Mouse (Mus musculus): Measurements from ENCODE around the gene Krt14.
"Not testable (repeated sequence)": the region's sequence is repeated elsewhere in the genome, so short reads cannot be mapped to it uniquely, and the experiment has no call there.

Krt14 gene

DNA sequence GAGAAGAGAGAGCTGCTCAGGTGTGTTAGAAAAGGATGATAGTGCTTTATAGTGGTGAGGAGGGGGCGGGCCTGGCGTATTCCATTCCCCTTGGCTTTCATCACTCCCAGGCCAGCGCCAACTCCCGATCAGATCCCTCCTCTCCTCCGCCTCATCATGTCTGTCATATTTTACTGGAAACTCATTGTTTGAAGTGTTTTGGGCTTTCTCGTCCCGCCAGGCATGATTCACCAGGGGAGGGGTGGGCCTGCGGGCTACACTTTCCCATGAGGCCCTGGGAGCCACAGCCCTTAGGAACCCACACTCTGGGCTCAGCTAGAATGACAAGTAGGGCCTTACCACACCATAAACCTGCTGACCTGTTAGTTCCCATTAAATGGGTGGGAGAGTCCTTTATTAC, at the start of gene Krt14:
Gene Krt14 (minus strand): TSS at position 51 of the 400 bp plus-strand sequence.
- no peak for DNase-seq (ENCODE audit: low spot score)

DNA sequence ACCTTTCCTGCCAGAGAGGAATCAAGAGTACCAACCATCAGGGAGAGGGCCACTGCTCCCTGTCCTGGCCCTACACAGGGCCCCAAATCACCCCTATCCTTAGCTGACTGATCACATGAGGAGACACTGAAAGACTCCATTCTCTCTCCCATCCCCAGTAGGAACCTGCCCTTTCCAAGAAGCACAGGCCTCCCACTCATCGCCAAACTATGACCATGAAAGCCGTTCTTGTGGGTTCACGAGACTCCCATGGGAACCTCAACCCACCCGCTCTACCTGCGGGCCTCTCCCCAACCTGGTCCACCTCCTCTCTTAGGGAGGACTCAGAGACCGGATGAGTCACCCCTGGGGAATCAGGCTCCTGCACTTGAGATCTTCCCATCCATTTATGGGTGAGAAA, 48.2 kb upstream of the Krt14 start:
- no peak for DNase-seq (ENCODE audit: low spot score)

DNA sequence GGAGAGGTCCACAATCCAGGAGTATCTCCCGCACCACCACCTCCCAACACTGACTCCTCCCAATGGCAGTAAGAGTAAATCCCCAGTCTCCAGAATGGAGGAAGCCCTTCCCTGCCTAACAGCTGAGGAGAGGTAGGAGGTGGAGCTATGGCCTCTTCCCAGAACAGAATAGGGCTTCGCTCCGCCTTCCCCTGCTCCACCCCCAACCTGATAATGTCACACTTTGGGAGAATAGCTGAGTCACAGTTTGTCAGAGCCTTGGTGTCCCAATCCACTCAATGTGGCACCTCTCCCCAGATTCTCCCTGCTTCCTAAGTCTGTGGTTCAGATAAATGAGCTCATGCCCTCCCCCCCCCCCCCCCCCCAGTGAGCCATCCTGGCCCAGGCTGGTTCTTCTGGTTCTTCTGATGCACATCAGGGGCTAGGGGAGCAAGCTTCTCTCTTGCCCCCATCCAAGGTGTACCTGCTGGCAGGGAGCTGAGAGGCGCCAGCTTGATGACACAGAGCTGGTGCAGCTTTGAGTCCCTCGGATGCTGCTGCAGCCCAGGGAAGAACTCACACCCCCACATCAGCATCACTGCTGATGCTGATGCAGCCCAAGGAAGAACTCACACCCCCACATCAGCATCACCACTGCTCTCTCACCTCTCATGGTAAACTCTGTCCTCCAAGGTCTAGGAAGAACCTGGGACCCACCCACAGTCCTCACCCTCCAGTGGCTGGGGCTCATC, 47.2 kb upstream of the Krt14 start:
- no peak for DNase-seq (ENCODE audit: low spot score)

DNA sequence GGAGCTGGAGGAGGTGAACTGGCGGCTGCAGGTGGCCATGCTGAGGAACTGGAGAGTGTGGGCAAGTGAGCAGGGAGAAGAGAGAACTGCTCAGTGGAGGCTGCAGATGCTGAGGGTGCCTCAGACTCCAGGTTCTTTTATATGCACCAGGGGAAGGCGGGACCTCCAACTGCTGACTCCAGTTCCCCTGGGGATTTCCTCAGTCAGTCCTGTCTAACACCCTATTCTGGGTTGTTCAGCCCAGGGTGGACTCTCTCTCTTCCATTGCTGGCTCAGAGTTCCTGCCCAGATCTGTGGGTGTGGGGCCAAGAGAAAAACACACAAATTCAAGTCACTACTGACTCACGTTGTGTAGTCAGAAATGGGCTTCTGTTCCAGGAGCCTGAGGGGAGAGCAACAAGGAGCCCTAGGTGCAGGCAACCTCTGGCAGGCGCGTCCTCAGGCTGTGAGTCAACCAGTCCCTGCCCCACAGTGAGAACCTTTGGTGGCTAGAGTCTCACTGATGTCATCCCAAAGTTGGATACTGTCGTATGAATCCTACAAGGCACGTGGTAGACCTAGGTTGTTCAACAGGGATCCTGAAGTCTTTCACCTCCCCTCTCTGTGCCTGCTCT, 41.6 kb upstream of the Krt14 start, which contains the start of gene Krt16:
Gene Krt16 (minus strand): TSS at position 51 of the 614 bp plus-strand sequence.
- no peak for DNase-seq (ENCODE audit: low spot score)

DNA sequence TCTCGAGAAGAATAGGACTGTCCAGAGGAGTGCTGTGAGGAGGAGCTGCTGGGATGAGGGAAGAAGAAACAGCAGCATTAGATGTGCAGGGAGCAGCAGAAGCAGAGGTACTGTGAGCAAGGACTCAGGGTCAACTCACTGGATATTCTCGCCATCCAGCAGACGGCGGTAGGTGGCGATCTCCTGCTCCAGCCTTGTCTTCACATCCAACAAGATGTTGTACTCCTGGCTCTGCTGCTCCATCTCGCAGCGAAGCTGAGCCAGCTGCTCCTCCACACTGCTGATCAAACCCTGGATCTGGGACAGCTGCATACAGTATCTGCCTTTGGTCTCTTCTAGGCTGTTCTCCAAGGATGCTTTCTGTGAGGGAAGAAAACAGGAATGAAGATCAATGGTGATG, 39.1 kb upstream of the Krt14 start:
- DNase-seq (ENCODE audit: low spot score): not testable (repeated sequence)

DNA sequence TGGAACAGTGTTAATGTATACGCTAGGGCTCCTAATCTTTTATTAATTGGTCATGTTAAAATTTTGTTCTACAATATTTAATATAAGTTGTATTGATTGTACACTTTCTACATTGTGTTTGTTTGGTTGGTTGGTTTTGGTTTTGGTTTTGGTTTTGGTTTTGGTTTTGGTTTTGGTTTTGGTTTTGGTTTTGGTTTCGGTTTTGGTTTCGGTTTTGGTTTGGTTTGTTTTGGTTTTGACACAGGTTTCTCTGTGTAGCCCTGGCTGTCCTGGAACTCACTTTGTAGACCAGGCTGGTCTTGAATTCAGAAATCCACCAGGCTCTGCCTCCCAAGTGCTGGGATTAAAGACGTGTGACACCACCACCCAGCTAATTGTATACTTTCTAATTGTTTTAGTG, 32.9 kb upstream of the Krt14 start:
- not testable (repeated sequence) for DNase-seq (ENCODE audit: low spot score)

DNA sequence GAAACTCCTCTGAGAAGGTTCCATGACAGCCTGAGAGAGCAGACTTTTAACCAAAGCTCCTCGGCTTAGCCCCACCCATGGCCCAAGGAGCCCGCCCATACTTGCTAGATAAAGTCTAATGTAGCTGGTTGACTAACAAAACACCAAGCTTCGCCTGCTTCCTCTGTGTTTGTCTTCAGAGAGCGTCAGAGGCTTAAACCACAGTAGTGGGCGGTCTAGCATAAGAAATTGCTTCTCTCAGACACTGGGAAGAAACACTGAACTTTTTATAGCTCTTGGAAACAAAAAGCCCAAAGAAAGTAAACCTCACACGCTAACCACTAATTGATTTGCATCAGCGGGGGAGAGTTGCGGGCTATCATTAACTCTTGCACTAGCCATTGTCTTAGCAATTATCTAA, 14.4 kb upstream of the Krt14 start:
- no peak for DNase-seq (ENCODE audit: low spot score)

DNA sequence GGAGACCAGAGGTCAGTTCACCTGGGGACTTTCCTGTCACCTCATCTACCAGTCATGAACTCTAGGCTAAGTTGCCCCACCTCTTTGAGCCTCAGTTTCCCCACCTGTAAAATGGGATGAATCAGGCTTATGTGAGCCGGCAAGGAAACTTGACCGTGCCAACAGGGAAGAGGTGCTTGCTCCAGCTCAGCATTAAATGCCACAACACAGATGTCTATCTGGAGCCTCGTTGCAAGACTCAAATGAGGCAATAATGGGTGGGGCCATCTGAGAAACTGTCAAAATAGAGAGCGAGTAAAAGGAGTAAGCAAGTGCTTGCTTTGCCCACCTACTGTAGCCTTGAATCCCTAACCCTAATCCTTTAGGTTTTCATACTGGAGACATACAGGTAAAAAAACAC, 12.0 kb upstream of the Krt14 start:
- no peak for DNase-seq (ENCODE audit: low spot score)

DNA sequence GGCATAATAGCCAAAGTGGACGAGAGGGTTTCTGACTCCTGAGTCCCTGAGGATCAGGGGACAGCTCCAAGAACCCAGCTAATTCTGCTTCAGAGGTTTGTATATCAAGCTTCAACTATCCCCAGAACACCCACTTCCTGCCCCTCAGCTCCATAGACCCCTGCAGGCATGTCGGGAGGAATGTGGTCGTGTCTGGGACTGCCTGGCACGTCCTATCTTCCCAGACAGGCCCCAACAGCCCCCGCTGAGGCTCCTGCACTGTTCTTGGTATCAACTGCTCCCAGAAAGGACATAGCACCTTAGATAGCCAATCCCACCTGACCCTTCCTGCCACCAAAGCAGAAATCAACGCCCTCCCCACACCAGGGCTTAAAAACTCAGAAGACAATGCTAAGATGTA, 1.2 kb upstream of the Krt14 start:
- no peak for DNase-seq (ENCODE audit: low spot score)

DNA sequence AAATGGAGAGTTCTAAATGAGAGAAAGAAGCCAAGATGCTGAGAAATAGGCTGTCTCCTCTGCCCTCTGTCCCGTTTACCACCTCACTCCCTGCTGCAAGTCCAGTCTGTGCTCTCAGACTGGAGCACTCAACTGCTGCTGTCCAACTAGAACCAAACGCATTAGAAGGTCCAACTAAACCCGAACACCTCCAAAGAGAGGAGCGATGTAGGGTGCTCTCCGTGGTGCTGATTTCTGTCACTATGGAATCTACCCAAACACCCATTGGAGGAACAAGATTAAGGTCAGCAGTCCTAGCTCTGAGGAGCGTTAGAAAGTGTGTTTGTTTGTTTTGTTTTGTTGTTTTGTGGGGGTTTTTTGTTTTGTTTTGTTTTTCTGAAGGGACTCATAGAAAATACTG, 3.9 kb downstream of the Krt14 start:
- no peak for DNase-seq (ENCODE audit: low spot score)

DNA sequence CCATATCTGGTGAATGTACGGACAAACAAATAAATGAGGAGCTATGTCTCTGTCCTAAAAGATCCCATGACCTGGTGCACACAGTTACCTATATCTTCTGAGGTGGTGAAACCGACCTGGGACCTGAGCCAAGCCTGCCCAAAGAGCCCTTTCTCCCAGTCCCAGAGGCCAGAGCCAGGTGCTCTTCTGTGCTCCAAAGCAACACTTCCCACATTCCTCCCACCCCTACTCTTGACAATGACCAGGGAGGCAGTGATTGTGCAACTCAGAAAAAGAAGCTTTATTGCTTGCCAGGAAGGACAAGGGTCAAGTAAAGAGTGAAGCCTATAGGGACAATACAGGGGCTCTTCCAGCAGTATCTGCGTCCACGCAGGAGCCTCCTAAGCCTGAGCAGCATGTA, 4.4 kb downstream of the Krt14 start:
- no peak for DNase-seq (ENCODE audit: low spot score)

DNA sequence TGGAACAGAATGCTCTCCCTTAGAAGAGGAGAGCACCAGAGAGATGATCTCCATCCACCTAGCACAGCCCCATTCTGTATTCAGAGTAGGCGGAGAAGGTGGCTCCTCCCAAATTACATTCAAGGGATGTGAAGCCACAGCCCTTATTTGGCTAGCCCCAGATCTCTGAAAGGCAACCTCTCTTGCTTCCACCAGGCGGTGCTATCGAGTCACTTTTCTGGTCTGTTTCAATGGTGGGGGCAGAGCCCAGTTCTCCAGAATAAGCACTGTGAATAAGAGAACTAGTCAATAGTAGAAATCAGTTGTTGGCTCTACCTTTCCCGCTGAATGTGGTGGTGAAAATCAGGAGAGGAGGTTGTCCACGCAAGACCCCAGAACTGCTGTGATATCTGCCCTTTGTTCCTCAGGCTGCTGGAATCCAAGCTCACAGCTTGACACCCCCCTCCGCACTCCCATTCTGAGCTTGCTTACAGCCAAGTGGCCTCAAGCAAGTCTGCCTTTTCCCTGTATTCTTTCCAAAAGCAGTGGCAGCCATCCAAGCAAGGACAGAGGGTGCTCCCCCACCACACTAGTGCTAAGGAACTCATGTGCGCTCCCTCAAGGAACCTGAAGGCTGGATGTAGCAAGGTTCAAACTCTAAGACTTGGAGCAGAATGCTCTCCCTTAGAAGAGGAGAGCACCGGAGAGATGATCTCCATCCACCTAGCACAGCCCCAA, 7.1 kb downstream of the Krt14 start:
- DNase-seq (ENCODE audit: low spot score): peak; percentile 39

DNA sequence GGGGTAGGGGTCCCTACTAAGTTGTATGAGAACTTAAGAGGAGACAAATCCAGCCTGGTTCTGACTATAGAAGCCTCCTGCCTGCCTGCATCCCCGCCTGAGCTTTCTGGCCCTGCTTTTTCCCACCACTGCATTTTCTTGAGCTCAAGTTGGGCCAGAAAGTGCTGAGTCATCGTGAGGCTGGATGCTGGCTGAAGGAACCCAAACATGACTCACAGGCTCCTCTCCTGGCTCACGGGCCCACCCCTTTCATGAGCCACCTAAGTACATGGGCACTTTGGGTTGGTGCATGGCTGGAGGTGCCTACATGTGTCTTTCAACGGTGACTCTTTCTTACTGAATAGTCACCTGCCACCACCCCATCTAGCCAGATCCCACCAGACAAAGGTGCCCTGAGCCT, 8.7 kb downstream of the Krt14 start:
- DNase-seq (ENCODE audit: low spot score): peak; percentile 23

DNA sequence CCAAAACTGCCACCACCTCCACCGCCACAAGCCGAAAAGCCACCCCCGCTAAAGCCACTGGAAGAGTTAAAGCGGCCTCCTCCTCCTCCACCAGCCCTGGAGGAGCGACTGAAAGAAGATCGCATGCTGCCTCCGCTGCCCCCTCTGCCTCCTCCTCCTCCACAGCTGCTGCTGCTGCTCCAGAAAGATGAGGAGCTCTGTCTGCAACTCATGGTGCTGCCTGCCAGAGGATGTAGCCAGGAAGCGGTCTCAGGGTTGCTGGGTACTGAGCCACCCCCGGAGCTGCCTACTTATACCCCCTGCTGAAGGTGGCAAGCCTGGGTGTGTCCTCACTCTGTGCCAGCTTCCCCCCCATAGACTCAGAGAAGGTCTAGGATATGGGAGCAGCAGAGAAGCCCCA, 14.4 kb downstream of the Krt14 start, which contains the start of gene Krt9:
Gene Krt9 (minus strand): TSS at position 255 of the 400 bp plus-strand sequence.
- DNase-seq (ENCODE audit: low spot score): peak; percentile 34

DNA sequence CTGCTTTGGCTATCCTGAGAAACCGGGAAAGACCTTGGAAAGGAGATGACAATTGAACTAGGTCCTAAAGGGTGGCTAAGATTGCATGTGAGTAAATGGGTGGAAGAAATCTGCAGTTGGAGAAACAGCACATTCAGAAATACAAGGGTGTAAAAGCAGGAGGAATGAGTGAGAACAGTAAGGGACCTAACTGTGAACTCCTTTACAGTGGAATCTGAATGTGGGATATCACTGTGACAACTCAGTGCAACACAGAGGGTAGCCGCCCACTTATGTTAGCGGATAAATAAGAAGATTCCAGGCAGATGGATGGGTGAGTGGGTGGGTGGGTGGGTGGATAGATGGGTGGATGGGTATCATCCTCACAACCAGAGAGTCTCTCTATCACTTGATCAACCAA, 15.5 kb downstream of the Krt14 start:
- no peak for DNase-seq (ENCODE audit: low spot score)

DNA sequence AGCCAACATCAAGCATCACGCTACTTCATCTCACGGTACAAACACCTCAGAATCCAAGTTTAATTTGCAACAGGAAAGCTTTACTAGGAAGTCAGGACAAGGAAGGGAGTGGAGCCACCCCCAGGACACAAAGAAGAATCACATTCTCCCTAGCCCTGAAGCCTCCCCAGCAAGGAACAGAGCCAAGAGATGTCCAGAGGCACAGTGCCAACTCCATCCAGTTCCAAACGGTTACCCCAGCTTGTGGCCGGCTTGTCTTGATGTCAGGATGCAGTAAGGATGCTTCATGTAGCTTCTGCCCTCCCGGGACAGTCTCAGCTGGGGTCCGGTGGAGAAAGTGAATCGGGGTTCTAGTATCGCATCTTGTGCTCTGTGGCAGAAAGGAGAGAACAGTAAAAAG, 20.6 kb downstream of the Krt14 start:
- DNase-seq (ENCODE audit: low spot score): no peak

DNA sequence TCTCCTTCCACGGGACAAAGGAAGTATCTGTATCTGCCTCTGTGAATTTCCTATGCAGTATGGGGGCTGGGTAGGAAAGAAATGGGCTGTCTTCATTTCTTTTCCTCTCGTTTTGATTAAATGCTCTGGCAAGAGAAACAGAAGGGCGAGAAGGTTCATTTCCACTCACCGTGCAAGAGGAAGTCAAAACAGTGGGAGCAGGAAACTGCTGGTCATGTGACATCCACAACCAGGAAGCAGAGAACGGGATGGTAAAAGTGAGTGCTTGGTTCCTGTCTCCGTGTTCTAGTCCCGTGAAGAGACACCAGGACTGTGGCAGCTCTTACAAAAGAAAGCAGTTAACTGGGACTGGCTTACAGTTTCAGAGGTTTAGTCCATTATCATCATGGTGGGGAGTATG, 25.6 kb downstream of the Krt14 start:
- no peak for DNase-seq (ENCODE audit: low spot score)

DNA sequence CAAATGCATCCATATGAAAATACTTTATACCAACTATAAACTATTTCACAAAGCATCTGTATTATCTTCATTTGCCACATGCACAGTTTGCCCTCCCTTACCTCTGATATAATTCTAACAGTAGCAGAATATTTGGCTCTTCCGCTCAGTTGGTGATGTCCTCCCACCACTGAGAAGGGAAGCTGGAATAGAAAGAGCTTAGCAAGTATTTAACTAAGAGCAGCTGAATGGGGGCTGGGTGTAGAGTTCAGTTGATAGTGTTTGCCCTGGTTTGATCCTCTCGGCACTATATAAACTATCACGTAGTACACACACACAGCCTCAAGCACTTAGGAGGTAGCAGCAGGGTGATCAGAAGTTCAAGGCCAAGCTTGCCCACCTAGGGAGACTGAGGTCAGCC, 28.1 kb downstream of the Krt14 start:
- peak; percentile 9 for DNase-seq (ENCODE audit: low spot score)

DNA sequence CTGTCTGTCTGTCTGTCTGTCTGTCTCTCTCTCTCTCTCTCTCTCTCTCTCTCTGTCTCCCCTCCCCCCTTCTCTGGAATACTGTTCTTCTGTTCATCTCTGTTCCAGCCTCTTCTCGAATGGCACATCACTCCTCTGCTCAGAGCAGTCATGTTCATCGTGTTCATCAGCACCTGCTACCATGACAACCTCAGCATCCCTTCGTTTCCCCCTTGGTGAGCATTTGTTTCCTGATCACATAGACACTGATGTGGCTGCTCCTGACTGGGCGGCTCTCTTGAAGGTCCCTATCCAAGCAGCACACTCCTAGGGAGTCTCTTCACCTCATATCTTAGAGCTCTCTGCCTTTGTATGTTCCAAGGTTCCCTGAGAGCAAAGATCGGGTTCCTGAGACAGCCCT, 29.0 kb downstream of the Krt14 start:
- peak; percentile 20 for DNase-seq (ENCODE audit: low spot score)

DNA sequence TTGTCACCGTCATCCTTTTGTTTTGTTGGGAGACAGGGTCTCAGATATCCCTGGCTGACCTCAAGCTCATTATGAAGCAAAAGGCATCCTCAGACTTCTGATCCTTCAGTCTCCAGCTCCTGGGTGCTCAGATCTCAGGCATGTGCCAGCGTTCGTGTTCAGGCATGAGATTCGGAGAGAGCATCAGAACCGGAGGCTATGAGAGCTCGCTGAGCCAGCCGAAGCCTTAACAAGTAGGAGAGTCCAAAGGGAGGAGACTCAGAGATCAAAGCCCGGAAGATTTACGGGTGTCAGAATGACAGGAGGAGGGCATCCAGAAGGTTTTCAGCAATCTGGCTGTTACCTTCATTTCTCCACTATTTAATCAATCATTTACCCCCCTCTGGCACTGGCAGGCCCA, 30.6 kb downstream of the Krt14 start:
- no peak for DNase-seq (ENCODE audit: low spot score)

DNA sequence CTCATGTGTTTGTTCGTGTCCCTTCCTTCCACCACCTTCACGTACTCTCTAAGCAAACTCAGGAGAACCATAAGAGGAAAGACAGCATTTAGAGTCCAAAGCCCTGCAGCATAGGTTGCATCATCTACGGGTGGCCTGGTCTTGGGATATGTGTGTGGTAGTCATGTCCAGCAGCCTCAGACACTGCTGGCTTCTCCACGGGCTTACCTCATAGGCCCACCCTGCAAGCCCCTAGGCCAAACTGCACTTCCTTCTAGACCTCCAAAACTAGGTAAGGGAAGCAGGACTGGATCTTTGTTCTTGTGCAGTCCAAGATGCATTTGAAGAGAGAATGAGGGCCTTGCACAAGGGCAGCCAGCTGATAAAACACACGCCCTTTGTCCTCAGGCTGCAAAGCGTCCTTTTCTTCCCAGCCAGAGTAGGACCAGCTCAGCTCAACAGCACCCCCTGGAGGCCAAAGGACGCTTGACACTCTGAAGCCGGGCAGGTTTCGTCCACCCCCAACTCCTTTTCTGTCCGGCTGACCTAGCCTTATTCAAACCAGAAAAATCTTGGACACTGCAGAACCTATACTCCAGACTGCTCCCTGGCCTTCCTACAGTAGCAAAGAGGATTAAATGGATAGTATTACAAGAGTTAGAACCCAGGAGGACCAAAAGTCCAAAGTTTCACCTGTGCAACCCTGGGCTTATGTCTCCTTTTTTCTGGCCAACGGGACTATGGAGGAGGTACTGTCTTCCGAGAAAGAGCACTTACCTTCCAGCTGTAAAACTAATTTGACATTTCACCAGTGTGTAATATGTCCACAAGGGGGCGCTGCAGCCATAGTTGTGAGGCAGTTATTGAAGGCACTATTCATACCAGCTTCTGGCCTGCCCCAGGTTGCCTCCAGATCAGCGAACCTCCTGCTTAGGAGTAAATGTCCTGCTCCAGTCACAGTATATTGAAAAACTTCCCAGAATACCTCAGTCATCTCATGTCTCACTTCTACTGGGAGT, 38.3 kb downstream of the Krt14 start:
- peak; percentile 85 for DNase-seq (ENCODE audit: low spot score)

DNA sequence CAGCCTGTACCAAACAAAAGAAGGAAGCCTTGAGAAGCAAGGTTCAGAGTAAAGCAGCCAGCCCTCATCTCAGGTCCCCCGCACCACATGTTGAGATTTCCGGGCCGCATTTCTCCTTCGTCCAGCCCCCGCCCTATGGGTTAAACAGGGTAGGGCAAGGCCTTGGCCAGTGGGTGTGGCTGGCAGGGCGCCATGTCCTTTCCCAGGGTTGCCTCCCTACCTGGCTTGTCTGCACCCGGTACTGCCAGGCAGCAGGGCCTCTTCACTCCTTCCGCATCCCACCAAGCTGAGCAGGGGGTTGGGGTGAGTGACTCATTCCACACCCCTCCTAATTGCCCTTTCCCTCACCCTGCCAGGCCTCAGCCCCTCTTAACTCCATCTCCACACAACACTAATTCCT, 39.3 kb downstream of the Krt14 start:
- DNase-seq (ENCODE audit: low spot score): no peak

Measured in layer of hippocampus, adult 11-12 months (tissue).